Mouse (Mus musculus) small intestine, adult 2 months (tissue): ENCODE measurements around the gene Tlx2. TPM values are rescaled to one million over a fixed set of nuclear protein-coding genes. Genes with fewer than 3 reads are reported as not detected.

ENCODE experiments used
- H3K27ac ChIP-seq: fragments of 200-500 bp; 2 replicates; pipeline ENCODE4 v1.5.1; 2012; ENCODE audit warnings: low read depth, low read length, control low read depth, inconsistent platforms; ENCODE audit not compliant: insufficient read depth
- H3K27me3 ChIP-seq: fragments of 200-500 bp; 2 replicates; pipeline ENCODE4 v1.6.1; 2012; ENCODE audit warnings: mild to moderate bottlenecking, moderate library complexity, low read length, inconsistent platforms; ENCODE audit not compliant: control insufficient read depth, insufficient read depth
- H3K36me3 ChIP-seq: fragments of 200-500 bp; 2 replicates; pipeline ENCODE4 v1.6.1; 2012; ENCODE audit warnings: mild to moderate bottlenecking, low read length, control low read depth, inconsistent platforms; ENCODE audit not compliant: control insufficient read depth, insufficient read depth
- H3K4me1 ChIP-seq: fragments of 200-500 bp; 2 replicates; pipeline ENCODE4 v1.6.1; 2012; ENCODE audit warnings: low read length, inconsistent platforms, mixed read lengths; ENCODE audit not compliant: control insufficient read depth, insufficient read depth, insufficient read length
- H3K4me3 ChIP-seq: fragments of 200-500 bp; 2 replicates; pipeline ENCODE4 v1.5.1; 2012; ENCODE audit warnings: low read depth, mild to moderate bottlenecking, control low read depth, inconsistent platforms, low read length, moderate library complexity
- CTCF ChIP-seq: fragments of 200-500 bp; IDR thresholded peaks from 2 replicates; pipeline ENCODE4 v1.5.1; 2012; ENCODE audit warnings: low read depth, mild to moderate bottlenecking, control low read depth, inconsistent platforms, low read length, moderate library complexity, mixed read lengths; ENCODE audit not compliant: insufficient replicate concordance, insufficient read length; ENCODE audit errors: extremely low read depth
- POLR2A ChIP-seq: fragments of 200-500 bp; IDR thresholded peaks from 2 replicates; pipeline ENCODE4 v1.6.1; 2012; ENCODE audit warnings: low read depth, mild to moderate bottlenecking, control low read depth, inconsistent platforms, low read length, moderate library complexity
- WGBS: fragments of 180-500 bp; shearing (Covaris S2); methylation state at CpG from one replicate; pipeline ENCODE4 v1.1.7; 2018; 5-methylcytosine and 5-hydroxymethylcytosine counted together
- polyA plus RNA-seq: library from polyadenylated mRNA; depleted of rRNA; stranded (reverse); fragments of >200 nt; gene quantifications from 2 replicates; pipeline ENCODE4 v1.2.3, GENCODE M21; 2012

Gene Tlx2
- polyA plus RNA-seq, 1 experiment, result 4.9 TPM

DNA sequence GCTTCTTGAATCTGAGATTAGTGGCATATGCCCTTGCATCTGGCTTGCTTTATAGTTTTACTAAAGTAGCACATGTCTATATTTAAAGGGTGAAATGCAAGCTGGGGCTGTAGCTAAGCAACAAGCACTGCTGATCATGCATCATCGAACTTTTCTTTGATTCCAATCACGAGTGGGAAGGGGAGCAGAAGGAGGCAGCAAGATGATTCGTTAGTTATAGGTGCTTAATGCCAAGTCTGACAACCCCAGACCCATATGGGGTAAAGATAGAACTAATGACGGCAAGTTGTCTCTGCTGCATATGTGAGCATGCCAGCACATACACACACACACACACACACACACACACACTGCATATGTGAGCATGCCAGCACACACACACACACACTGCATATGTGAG lies 34.1 kb upstream of the Tlx2 start:
- Histone ChIP-seq H3K27ac (no peak overlapping the region), H3K36me3 (peaks cover 5% of the 10 kb centered on the region; the same call in 1 of the 2 replicates), H3K27me3 (no peaks in the 10 kb centered on the region), H3K4me1 (peaks cover 19% of the 10 kb centered on the region), H3K4me3 (no peak overlapping the region)
- WGBS, result 86% methylated on average over 4 of the region's 4 CpGs
- TF ChIP-seq POLR2A, result no peak
- TF ChIP-seq CTCF, result no peak

DNA sequence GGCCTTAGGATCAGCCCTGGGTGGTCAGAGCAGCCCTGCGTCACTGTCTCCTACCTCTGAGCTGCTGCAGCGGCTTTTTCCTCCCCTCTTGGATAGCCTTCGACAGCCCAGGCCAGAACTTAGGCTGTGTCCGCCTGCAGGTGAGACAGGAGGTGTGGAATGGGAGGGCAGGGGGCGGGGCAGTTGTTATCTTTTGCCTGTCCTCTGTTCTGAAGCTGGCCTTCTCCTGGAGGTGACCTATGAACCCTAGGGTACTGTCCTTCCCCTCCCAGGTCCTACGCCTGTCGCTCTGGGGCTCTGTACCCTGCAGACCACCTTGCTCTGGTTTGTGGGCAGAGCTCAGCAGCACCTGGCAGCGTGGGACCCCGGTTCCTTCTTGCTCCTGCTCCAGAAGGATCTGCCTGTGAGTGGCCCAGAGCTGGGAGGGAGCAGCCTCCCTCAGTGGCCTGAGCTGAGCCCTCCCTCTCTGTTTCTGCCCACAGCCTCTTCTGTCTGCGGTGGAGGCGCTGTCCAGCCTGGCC lies 33.1 kb upstream of the Tlx2 start:
- 44% methylated on average over 11 of the region's 11 CpGs for WGBS
- TF ChIP-seq CTCF, result peak; percentile 7; the same call in 1 of the 2 replicates
- TF ChIP-seq POLR2A, result peak; percentile 8; the same call in 1 of the 2 replicates
- H3K4me1 ChIP-seq, result peaks cover 19% of the 10 kb centered on the region
- peak overlapping the region; percentile 86 for H3K4me3 ChIP-seq
- H3K27me3 ChIP-seq, result no peaks in the 10 kb centered on the region
- peak overlapping the region; percentile 77 for H3K27ac ChIP-seq
- H3K36me3 ChIP-seq, result peaks cover 5% of the 10 kb centered on the region; the same call in 1 of the 2 replicates

DNA sequence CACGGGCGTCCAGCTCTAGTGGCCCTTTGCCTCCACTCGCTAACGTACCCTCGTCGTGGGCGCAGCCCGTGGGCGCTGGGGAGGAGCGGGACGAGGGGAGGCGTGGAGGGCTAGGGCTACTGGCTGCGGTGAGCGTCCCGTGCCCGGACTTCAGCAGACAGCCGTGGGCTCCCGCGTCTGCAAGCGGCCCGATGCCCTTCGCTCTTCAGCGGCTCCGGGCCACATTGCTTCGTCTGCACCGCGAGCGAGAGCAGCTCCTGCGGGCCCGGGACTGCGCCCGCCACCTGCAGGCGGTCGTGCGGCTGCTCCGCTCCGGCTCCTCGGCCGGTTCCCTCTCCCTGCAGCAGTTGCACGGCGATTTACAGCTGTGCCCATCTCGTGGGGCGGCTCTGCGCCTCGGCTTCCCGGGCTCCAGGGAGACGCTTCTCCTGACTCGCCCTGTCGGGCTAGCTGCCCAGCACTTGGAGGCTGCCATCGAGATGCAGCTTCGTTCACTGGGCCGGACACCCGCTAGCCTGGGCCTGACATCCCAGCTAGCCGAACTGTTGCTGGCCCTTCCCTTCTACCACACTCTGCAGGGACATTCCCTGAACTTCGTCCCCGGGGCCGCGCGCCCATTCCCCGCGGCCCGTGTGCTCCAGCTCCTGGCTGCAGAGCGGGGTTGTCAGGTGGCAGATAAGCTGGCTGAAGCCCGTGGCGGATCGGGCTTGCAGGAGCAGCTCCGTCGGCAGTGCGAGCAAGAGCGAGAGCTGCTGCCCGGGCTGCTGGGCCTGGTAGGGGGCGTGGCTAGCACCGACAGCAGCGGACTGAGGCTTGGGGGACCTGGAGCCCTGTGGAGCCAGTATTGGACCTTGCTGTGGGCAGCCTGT lies 31.8 kb upstream of the Tlx2 start:
- TF ChIP-seq POLR2A (peak; percentile 31; the same call in 1 of the 2 replicates), CTCF (peak; percentile 31; the same call in 1 of the 2 replicates)
- Histone ChIP-seq H3K4me3 (peak overlapping the region; percentile 86), H3K4me1 (peaks cover 13% of the 10 kb centered on the region), H3K27ac (peak overlapping the region; percentile 77), H3K27me3 (no peaks in the 10 kb centered on the region), H3K36me3 (peaks cover 3% of the 10 kb centered on the region; the same call in 1 of the 2 replicates)
- under 1% methylated on average over 73 of the region's 74 CpGs for WGBS

DNA sequence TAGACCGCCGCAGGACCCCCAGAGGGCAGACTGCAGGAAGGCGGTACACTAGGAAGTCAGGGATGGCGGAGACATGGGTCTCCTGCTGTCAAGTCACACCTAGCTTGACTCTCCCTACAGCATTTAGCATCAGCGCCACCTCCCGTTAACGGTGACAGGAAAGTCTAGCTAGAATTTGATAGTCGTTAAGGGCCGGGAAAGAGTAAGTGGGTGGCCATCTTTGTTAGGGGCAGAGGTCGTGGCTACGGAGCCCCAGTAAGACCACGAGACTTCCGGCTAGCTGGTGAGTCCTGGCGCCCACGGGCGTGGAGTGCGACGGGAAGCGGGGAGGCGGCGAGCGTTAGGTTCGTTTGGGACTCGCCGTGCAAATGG lies 31.2 kb upstream of the Tlx2 start, which contains the start of the genes Ccdc142 and Gm42688:
Gene Ccdc142 (plus strand): TSS at position 286 of the 372 bp plus-strand sequence.
Gene Gm42688 (plus strand): TSS at position 302 of the 372 bp plus-strand sequence.
- peaks cover 2% of the 10 kb centered on the region; the same call in 1 of the 2 replicates for H3K36me3 ChIP-seq
- TF ChIP-seq POLR2A, result peak; percentile 47; the same call in 1 of the 2 replicates
- TF ChIP-seq CTCF, result peak; percentile 53; the same call in 1 of the 2 replicates
- peak within 1 kb of the TSS; percentile 77 for H3K27ac ChIP-seq
- H3K4me1 ChIP-seq, result peaks cover 13% of the 10 kb centered on the region
- peak within 1 kb of the TSS; percentile 86 for H3K4me3 ChIP-seq
- WGBS, result under 1% methylated on average over 25 of the region's 25 CpGs
- H3K27me3 ChIP-seq, result no peaks in the 10 kb centered on the region

DNA sequence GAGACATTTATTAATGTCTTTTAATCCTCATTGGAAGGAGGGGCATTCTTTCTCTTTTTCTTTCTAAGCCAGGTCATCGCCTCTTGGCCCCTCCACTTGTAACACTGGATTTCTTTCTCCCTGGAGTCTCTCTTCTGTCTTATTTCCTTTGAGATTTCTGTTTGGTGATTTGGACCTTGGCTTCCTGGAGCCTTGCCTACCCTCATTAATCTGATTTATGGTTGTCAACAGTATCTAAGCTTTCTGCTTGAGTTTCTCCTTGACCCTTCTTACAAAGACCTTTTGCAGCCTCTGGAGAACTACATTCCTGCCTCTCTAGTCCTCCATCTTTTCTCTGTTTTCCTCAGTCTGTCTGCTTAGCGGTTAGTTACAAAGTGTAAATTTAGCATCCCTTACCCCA lies 28.3 kb upstream of the Tlx2 start:
- Histone ChIP-seq H3K36me3 (no peaks in the 10 kb centered on the region), H3K27ac (no peak overlapping the region; the same call in 1 of the 2 replicates), H3K4me3 (no peak overlapping the region), H3K27me3 (no peaks in the 10 kb centered on the region), H3K4me1 (peaks cover 11% of the 10 kb centered on the region)
- TF ChIP-seq CTCF, result no peak
- WGBS, result 31% methylated on average over 2 of the region's 2 CpGs

DNA sequence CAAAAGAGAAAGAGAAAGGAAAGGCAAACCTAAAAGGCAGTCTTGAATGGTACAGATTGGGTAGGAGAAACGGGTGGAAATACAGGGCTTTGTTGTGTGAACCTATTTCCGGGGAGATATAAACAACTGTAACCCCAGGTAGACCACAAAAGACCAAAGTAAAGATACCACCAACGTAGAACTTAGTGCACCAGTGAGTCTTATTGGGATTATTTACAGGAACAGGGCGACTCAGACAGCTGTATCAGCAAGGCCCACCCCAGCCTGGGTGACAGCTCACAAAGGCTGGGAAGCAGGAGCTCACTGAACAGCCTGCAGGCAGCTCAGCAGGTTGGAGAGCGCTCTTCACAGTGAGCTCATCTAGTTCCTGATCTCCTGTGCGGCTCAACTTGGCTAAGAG lies 25.9 kb upstream of the Tlx2 start:
- TF ChIP-seq POLR2A (no peak), CTCF (no peak)
- H3K27ac ChIP-seq, result no peak overlapping the region

More for the DNA sequence above, 25.9 kb upstream of the Tlx2 start:
- no peak overlapping the region for H3K4me3 ChIP-seq
- peaks cover 4% of the 10 kb centered on the region; the same call in 1 of the 2 replicates for H3K4me1 ChIP-seq
- no peaks in the 10 kb centered on the region for H3K36me3 ChIP-seq
- H3K27me3 ChIP-seq, result no peaks in the 10 kb centered on the region
- 77% methylated on average over 6 of the region's 6 CpGs for WGBS
